Mouse (Mus musculus): Measurements from ENCODE around the gene Gpat3.

DNA sequence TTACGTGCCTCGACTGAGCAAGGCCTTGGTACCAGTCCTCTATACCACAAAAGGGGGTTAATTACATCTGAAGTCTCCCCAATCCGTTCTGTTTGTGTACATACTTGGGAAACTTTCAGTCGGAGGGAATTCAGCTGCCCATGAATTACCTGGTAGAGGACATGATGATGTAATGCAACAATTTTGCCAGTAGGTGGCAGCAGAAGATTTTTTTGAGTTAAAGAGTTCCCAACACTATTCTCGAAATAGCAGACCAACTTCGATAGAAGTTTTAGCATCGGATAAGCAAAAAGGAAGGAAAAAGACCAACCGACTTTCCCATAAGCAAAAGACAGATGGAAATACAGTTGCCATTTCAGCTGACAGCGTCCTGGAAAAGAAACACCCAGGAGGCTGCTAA, 73.6 kb downstream of the Gpat3 start:
- TF ChIP-seq POLR2A (IDR thresholded peaks at IDR 0.05; ENCODE audit: extremely low read depth, insufficient read depth, low read length) (no peak), CTCF (IDR thresholded peaks at IDR 0.05; ENCODE audit: low read depth, low read length) (peak; percentile 37; the same call in 1 of the 2 replicates)
